ENCODE assay signal across 8 mouse cellular contexts in genomic region chr7:17066412-17066811, GRCm38 (mm10). TPM values are rescaled to one million over a fixed set of nuclear protein-coding genes. Genes with fewer than 3 reads are reported as not detected.
DNase-seq lines count a peak whose midpoint lies in the region.

No protein-coding gene starts in this region.

- intact Hi-C loops in gastrocnemius, postnatal 36 days (cut with DNase I), result loop anchor here (2.0 kb wide), 1 partner anchor 116 kb away; no protein-coding TSS in a partner anchor

- peak; percentile 76 to 94 for DNase-seq in adrenal gland, adult (ENCODE audit: inconsistent age in 2 of 2, low spot score in 1 of 2)
- DNase-seq in adrenal gland, adult 8-10 months, result no peak
- peak; percentile 36 for DNase-seq in Muller cell, postnatal 12 days (ENCODE audit: inconsistent ontology term)
- DNase-seq in cerebellum, postnatal 25 days, result peak; percentile 92 to 94
- peak; percentile 75 to 79 for DNase-seq in gastrocnemius, postnatal 36 days
- peak; percentile 70 to 91 for DNase-seq in layer of hippocampus, adult 8-10 months (ENCODE audit: low spot score in 2 of 2)
- DNase-seq in lung, postnatal 10 days, result peak; percentile 86
- DNase-seq in spleen, postnatal 10 days (ENCODE audit: low spot score in 2 of 2), result peak; percentile 78 to 88

RNA-seq across cellular contexts. Expression of gene Hif3a, which starts 4.2 kb away (rescaled TPM):
- 1 to 10 TPM; 2.1 to 5.4 (median 3.7) TPM for total RNA-seq in adrenal gland, adult 8-10 months (2022)
- total RNA-seq in gastrocnemius, postnatal 36 days (2021), result 1 to 10 TPM; 1.2 to 1.3 TPM
- total RNA-seq in layer of hippocampus, adult 8-10 months (2022), result 10 to 100 TPM in 2 of 4 experiments, 1 to 10 TPM in 2; 8.3 to 14.6 (median 11.2) TPM

RNA-seq across cellular contexts. Expression of gene Psg16, which starts 7.4 kb away (rescaled TPM):
- under 1 TPM; 0.10 to 0.51 (median 0.43) TPM for total RNA-seq in adrenal gland, adult 8-10 months (2022)
- under 1 TPM; 0.07 to 0.13 TPM for total RNA-seq in gastrocnemius, postnatal 36 days (2021)
- total RNA-seq in layer of hippocampus, adult 8-10 months (2022), result 1 to 10 TPM; 3.2 to 4.9 (median 3.8) TPM

RNA-seq across cellular contexts. Expression of gene Ppp5c, which starts 38.7 kb away (rescaled TPM):
- 10 to 100 TPM; 74.7 to 96.9 (median 91.3) TPM for total RNA-seq in adrenal gland, adult 8-10 months (2022)
- total RNA-seq in gastrocnemius, postnatal 36 days (2021), result 10 to 100 TPM; 62.4 to 62.7 TPM
- 100 to 1,000 TPM; 147 to 166 (median 151) TPM for total RNA-seq in layer of hippocampus, adult 8-10 months (2022)
